Mouse (Mus musculus) B cell, adult 67 days (primary cell): Measurements from ENCODE around the gene Gm10139. TPM values are rescaled to one million over a fixed set of nuclear protein-coding genes. Genes with fewer than 3 reads are reported as not detected.

Source experiments
- total RNA-seq, 2 experiments: library from RNA; stranded (reverse); gene quantifications; 4 replicates each; pipeline ENCODE4 v1.2.4; 2023

The Gm10139 gene
- total RNA-seq = not detected

GRCm38 (mm10) chr13:65512378-65512777 is at the start of gene Gm10139:
Gm10139 (plus strand) TSS chr13:65512678.

Other genes with a start within 250 kb of the Gm10139 start
- 10 to 100 TPM; 48.0 to 48.5 TPM for gene Zfp369, start 233.9 kb upstream of the Gm10139 start, total RNA-seq